Mouse (Mus musculus): Measurements from ENCODE around the gene Hectd1.

Hectd1 gene

DNA sequence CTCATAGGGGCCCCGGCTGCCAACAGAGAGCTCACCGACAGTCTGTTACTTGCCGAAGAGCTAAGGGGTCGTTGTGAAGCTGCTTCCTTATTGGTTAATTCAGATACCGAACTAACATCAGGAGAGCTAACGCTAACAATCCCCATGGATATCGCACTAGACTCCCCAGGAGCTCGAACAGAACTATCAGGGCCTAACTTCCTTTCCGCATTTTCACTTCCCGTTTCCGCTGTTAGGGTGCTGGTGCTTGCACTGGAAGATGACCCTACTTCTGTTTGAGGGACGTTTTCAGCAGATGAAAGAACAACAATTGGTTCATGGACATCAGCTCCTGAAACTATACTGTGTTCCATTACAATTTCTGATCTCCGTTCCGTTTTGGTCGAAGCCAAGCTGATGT lies 60.6 kb downstream of the Hectd1 start:
- no peak for DNase-seq (ENCODE audit: low spot score in 2 of 2)

DNA sequence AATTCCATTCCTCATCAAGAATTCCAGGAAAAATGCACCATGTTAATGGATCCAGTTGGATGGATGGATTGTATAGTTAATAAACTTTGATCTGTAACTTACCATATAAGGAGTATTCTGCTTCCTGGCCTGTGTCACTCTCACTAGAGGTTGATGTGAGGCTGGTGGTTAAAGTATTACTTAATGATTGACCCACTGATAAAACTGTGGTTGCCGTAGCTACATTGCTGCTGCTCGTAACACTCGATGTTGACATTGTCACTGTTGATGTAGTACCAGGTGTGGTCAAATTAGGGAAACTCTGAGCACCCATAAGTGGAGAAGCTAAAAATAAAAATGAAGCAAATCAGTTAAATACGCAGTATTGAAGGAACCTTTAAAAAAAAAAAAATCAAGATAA lies 61.9 kb downstream of the Hectd1 start:
- DNase-seq (ENCODE audit: low spot score in 2 of 2): peak in 1 of 2 experiments; percentile 6

DNA sequence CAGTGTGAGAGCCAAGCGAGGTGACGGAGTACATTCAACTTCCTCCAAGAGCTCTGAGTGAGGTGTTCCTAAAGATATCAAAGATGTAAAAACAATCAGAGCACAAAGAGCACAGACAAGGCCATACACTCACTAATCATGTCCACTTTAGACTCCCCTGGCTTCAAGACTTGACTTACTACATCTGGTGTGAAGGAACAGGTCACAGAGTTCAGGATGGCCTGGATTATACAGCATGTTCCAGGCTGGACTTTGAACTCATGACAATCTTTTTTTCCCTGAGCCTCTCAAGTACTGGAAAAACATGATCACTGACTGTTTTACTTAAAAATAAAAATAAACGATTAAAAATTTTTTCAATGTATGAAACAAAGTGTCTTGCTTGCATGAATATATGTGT lies 70.0 kb downstream of the Hectd1 start:
- no peak for DNase-seq (ENCODE audit: low spot score in 2 of 2)

DNA sequence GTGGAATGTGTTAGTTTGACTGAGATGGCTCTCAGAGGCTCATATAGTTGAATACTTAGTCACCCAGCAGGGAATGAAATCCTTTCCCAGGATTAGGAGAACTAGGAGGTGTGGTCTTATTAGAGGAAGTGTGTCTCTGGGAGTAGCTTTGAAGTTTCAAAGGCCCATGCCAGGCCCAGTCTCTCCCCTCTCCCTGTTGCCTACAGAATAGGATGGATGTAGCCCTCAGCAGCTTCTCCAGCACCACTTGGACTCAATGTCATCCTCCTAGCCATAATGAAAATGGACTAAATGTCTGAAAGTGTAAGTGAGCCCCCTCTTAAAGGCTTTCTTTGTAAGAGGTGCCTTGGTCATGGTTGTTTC lies 72.8 kb downstream of the Hectd1 start:
- no peak for DNase-seq (ENCODE audit: low spot score in 2 of 2)

DNA sequence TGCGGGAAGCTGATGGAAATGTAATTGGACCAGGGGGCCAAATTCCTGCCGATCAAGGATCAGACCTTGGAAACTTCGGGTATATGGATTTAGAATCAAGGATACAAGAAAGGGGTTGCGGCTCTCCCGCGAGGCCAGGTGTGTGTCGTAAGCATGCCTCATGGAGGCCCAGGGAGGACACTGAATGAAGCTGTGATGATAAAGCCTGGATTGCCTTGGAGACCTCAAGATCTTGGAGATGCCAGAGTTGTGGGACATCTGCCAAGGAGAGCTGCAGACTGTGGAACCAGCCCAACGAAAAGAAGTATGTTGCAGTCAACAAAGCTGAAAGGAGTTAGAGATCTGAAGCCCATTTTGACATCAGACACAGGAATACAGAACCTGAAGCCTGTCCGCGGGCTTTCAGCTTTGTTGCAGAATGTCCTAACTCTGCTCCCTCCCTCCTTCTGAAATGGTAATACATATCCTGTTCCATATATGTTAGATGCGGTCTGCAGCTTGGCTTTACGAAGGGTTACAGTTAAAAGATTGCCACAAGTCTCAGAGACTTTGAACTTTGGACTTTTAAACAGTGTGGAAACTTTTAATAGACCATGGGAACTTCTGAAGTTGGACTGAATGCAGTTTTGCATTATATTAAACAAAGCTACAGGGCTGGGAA lies 73.3 kb downstream of the Hectd1 start:
- no peak for DNase-seq (ENCODE audit: low spot score in 2 of 2)

DNA sequence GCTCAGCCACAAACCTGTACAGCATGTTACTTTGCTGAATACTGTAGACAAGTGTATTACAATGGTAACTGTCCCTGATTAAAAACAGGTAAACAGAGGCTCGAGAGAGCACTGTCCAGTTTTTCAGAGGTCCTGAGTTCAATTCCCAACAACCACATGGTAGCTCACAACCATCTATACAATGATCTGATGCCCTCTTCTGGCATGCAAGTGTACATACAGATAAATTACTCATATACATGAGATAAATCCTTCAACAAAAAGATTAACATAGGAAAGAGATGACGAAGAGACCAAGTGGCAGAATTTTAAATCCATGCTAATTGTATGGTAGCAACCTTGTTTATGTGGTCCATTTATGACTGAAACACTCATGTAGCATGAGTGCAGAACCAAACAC lies 82.0 kb downstream of the Hectd1 start:
- DNase-seq (ENCODE audit: low spot score in 2 of 2): no peak

DNA sequence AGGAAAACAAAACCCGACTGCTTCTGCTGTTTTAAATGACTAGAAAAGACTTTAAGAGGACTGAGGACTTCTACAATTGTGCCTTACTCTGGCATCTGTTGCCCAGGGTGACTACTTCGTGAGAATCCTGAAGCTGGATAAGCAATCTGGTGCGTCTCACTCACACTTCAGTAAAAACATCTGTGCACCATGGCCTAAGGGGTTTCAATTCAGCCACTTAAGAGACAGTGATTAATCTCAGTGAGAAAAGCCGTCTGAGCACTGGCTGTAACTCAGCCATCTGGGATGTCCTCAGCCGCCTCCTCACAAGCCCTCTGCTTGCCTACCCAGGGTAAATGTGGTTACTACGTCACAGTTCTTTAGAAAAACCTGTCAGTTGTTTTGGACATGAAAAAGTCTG lies 84.4 kb downstream of the Hectd1 start:
- DNase-seq (ENCODE audit: low spot score in 2 of 2): no peak

DNA sequence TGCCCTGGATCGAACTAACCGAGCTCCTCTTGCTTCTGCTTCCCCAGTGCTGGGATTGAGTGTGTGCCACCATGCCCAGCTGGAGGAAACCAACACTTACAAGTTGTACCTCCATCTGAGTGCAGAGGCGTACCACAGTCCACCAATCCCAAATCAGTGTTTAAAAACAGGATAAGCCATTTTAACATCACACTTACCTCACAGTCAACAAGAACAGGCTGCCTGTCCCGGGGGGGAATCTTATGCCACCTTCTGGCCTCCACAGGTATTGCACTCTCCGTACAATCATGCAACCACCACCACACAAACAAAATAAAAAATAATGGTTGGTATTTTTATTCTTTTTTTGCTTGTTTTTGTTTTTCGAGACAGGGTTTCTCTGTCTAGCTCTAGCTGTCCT lies 87.6 kb downstream of the Hectd1 start:
- peak; percentile 18 to 41 for DNase-seq (ENCODE audit: low spot score in 2 of 2)

DNA sequence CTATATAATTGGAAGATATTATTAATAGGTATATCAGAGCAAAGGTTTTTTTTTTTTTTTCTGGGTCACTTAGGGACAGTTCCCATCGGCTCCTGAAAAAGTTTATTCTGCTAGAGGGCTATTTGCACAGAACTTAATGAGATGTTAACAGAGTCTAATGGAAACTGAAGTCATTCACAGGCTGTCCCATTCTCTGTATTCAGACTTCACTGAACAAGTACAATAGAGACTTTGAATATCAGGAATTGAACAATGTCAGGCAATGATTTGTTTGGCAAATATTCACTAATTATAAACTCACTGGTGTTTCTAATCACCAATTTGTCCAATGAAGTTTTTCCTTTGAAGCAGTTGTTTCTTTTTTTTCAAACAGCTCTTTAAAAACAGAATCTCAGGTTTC lies 92.5 kb downstream of the Hectd1 start:
- DNase-seq (ENCODE audit: low spot score in 2 of 2): no peak

DNA sequence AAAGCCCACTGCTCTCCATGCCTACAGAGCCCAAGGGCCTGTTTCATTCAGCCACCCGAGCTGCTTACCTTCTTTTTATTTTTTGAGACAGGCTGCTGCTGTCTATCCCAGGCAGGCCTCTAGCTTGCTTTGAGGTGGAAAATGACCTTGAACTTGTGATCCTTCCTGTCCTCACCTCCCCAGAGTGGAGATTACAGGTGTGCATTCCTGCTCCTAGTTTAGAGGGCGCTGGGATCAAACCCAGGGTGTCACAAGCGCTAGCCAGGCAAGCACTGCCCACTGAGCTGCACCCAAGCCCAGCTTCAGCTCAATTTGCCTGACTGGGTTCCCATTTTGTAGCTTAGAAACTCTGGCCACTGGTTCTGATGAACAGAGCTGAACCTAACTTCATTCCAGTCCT lies 93.0 kb downstream of the Hectd1 start:
- no peak for DNase-seq (ENCODE audit: low spot score in 2 of 2)

DNA sequence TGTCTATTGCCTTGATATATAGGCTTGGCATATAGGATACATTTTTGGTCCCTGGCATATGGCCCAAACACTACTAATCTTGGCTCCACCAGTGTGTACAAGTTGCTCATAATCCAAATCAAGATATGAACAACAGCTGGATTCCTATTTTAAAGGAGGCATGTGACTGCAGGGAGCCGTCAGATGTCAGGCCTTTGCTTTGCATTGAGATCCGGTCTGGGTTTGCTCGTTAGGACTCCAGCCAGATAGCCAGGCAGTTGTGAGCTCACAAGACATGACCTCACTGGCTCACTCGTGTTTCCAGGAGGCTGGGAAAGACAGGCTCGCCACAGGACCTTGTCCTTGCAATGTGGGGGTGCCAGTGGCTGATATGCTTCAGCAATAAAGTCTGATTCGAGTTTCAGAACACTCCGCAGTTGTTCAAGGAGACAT lies 93.5 kb downstream of the Hectd1 start:
- no peak for DNase-seq (ENCODE audit: low spot score in 2 of 2)

DNA sequence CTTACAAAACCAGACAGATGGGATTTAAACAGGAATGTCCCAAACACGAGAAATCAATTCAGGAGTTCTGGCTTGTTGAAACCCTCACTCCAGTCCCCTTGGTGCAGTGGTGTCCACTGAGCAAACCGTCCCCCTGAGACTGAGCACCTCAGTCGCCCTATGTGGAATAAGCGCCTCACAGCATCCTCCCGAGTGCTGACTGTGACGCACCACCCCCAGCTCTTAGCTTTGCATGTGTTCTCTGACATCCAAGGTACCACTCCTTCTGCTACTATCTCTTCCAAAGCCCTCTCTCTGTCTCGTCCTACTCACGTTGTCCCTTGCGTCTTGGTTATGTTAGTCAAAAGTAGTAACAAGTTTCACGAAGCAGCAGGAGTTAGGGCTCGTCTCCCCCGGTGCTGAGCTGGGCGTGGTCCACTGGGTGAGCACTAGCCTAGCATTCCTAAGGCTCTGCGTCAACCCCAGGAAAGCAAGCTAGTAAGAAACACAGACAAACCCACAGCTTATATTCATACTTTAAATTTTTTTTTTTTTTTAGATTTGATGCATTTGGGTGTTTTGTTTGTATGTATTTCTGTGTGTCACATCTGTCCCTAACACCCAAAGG lies 94.6 kb downstream of the Hectd1 start:
- DNase-seq (ENCODE audit: low spot score in 2 of 2): no peak

DNA sequence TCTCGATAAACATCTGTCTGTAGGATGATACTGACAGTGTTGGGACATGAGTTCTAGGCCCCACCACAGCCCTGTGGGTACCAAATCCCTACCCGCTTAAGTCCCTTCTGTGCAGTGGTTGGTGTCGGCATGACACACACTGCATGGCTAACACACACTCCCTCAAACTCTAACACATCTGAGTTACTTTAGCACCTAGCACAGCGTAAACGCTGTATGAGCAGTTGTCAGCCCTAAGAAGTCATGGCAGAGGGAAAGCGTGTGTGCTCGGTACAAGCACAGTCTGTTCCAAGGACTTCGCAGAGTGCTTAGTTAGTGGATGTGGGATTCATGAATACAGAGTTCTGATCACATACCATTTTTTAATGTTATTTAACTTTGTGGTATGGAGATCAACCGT lies 99.5 kb downstream of the Hectd1 start:
- no peak for DNase-seq (ENCODE audit: low spot score in 2 of 2)

DNA sequence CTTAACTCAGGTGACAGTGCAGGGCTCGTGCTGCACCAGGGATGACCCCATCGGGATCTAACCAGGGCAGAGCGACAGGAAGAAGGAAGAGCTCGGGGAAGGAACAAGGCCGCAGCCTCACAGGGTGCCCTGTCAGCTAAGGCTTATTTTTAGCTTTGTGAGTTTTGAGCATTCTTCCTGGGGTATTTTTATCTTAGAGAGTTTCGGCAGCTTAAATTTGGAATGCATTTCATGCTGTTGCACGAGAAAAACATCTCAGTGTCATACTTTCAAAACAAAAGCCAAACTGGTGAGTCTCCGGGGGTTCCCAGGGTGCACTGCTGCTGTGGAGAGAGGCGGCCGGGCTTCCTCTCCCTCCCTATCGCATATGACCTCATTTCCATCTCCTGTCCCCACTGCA lies 100.3 kb downstream of the Hectd1 start:
- no peak for DNase-seq (ENCODE audit: low spot score in 2 of 2)

DNA sequence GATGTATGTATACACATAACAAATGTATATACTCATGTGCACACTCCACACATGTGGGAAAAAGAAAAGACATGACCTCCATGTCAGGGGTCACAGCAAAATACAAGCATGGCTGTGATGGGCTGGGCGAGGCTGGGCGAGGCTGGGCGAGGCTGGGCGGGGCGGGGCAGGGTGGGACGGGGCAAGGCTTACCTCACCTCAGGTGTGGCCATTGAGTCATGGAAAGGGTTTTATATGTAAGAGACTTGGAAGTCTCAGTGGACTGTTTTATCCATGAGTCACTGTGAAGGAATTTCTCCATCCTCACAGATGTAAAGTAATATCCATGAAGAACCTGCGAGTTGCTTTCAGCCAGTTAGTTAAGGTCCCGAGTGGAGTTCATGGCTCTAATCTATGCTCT lies 107.5 kb downstream of the Hectd1 start:
- DNase-seq (ENCODE audit: low spot score in 2 of 2): no peak

DNA sequence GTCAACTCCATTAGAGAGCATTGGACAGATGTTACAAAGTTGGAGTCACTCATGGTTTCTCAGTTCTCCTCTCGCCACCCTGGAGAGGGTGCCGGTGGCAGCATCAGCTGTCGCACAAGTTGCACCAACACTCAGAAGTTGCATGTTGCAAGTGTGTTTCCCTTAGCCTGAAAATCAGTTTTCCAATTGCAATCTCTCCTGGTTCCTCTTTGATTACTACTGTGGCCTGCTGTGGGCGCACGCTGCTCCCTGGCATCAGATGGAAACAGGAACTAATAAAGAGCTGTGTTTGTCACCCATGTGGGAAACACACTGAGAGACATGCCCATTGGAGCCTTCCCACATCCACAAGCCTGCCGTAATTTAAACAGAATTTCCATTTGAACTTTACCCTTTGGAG lies 110.7 kb downstream of the Hectd1 start:
- DNase-seq (ENCODE audit: low spot score in 2 of 2): no peak

DNA sequence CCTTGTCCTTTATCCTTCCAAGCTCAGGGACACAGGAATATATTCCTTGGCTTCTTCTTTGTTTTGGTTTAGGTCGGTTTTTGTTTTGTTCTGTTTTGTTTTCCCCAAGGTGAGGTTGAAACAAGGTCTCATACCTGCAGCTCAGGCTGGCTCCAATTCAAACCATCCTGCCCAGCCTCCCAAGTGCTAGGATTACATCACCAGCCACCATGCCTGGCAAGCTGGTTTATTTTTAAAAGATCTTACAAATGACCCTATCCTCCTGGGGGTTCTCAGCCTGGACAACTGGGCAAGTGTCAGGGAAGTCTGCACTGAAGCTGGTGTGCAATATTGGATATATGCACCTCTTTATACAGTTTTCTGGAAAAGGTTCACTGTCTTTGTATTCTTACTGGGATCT lies 116.7 kb downstream of the Hectd1 start:
- no peak for DNase-seq (ENCODE audit: low spot score in 2 of 2)

DNA sequence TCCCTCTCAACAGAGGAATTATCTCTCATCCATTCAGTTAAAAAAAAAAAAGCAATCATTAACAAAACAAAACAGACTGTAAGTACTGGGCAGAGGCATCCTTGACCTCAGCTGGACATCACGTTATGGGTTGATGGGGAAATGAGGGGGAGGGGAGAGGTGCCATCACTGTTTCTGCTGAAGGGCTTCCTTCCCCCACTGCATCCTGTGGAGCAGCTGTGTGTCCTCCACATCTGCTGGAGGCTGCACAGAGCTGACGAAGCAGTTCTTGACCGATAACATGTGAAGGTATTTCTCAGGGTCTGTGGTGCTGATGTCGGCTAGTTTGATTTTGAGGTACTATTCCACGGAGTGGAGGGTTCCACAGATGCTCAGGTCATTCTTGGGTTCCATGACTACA lies 119.2 kb downstream of the Hectd1 start:
- DNase-seq (ENCODE audit: low spot score in 2 of 2): no peak

DNA sequence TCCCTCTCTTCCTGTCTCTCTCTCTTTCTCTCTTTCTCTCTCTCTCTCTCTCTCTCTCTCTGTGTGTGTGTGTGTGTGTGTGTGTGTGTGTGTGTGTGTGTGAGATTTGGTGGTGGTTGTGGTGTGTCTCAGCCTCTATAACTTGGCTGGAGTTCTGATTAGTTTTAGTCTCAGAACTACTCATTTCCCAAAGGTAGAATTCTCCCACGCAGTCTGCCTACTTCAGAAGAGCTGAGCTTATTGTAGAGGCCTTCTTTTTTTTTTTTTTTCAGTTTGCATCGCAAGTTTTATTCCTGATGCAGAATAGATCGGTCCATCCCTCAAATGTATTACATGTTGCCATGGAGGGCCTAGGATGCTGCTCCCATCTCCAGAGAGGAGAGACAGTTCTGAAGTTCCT lies 119.6 kb downstream of the Hectd1 start:
- DNase-seq (ENCODE audit: low spot score in 2 of 2): no peak

DNA sequence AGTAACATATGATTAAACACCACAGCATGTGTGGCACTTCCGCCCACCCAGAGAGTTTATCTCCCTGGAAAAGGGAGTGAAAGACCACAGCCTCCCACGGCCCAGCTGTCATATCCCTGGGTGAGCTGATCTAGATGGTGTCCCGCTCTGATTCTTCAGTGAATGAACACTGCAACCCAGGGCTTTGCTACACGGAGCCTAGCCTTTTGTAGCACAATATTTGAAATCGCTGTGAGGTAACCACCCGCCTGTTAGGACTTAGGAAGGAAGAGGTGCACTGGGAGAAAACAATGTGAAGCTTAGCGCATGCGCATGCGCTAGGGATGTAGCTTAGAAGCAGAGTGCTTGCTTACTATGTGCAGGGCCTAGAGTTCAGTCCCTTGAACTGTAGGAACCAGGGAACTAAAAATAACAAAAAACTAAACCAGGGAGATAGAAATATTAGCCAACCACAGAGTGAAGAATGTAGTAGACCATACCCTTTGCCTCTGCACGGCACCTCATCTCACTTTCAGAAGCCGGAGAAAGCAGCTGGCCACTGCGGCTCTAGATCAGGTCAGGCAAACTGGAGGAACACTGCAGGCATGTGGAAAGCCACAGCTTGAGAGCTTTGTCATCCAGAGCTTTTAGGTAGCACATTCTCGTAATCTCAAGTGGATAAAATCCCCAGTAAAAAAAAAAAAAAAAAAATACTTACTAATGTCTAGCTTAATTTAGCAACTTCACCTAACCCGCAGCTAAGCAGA lies 120.2 kb downstream of the Hectd1 start:
- DNase-seq (ENCODE audit: low spot score in 2 of 2): no peak

DNA sequence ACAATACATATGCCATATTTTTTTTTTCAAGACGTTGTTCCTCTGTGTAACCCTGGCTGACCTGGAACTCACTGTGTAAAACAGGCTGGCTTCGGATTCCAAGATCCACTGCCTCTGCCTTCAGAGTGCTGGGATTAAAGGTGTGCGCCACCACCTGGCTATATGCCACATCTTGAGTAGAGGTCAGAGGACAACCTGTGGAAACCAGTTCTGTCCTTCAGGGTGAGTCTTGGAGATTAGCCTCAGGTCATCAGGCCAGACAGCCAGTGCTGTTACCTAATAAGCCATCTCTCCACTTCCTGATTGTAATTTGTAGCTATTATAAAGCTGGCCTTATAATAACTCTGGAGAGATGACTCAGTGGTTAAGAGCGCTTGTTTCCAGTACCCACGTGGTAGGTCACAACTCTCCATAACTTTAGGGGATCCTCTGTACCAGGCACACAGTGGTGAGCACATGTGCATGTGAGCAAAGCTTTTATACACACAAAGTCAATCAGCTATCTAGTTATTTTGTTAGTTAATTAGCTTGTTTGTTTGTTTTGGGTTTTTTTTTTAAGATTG lies 122.6 kb downstream of the Hectd1 start:
- DNase-seq (ENCODE audit: low spot score in 2 of 2): no peak

DNA sequence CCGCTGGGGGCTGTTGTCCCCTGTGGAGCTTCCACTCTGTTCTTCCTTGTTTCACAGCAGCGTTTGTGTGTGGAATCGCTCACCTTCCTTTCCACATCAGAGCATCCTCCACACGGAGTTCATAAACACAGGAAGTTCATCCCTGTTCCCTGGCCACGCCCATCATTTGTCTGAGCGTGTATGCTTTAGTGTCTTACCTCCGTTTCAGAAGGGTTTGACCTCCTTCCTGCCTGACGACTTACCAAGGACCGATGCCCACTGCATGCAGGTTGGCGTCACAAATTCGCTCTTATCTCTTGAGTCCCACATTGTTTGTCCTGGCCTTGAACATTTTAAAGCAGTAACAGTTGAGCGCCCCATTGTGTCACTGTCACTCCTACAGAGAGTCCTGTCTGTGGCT lies 123.6 kb downstream of the Hectd1 start:
- no peak for DNase-seq (ENCODE audit: low spot score in 2 of 2)

DNA sequence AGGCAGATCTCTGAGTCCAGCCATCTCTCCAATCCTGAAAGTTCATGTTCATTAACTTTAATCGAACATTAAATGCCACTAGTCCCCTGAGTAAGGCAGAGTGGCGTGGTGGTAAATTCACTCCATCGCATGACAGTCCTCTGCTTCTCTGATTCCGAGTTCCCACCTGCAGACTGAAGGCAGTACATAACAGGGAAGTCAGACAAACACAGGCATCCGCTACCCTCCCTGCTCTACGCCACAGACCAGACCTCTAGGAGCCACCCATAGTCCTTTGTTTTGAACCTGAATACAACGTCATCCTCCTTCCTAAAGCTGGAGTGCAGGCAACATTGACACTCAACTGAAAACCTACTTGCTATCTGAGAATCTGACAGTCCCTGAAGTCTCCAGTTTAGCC lies 124.8 kb downstream of the Hectd1 start:
- DNase-seq (ENCODE audit: low spot score in 2 of 2): no peak
